Mouse (Mus musculus): Measurements from ENCODE around the gene Trub1.

Trub1 gene

GRCm38 (mm10) chr19:57452492-57453217, at the start of gene Trub1:
Gene Trub1 (plus strand): TSS chr19:57452912.
- DNase-seq = peak; percentile 88

GRCm38 (mm10) chr19:57403700-57404501, 48.8 kb upstream of the Trub1 start:
- DNase-seq = peak; percentile 82 to 92

GRCm38 (mm10) chr19:57404502-57404848, 48.2 kb upstream of the Trub1 start:
- no peak for DNase-seq

GRCm38 (mm10) chr19:57407947-57408346, 44.8 kb upstream of the Trub1 start:
- DNase-seq = no peak

GRCm38 (mm10) chr19:57411375-57412196, 41.1 kb upstream of the Trub1 start:
- peak; percentile 87 for DNase-seq

GRCm38 (mm10) chr19:57413170-57413569, 39.5 kb upstream of the Trub1 start:
- no peak for DNase-seq

GRCm38 (mm10) chr19:57413918-57414317, 38.8 kb upstream of the Trub1 start:
- peak in 1 of 2 experiments; percentile 39 for DNase-seq

GRCm38 (mm10) chr19:57415031-57415807, 37.5 kb upstream of the Trub1 start:
- no peak for DNase-seq

- DNase-seq = no peak
Measured at GRCm38 (mm10) chr19:57417800-57418580, 34.7 kb upstream of the Trub1 start.

GRCm38 (mm10) chr19:57423402-57423801, 29.3 kb upstream of the Trub1 start:
- no peak for DNase-seq

- DNase-seq = no peak
Measured at GRCm38 (mm10) chr19:57425296-57425695, 27.4 kb upstream of the Trub1 start.

GRCm38 (mm10) chr19:57426841-57427240, 25.9 kb upstream of the Trub1 start:
- DNase-seq = no peak

GRCm38 (mm10) chr19:57427756-57428438, 24.8 kb upstream of the Trub1 start:
- no peak for DNase-seq

- DNase-seq = no peak
Measured at GRCm38 (mm10) chr19:57428641-57429040, 24.1 kb upstream of the Trub1 start.

GRCm38 (mm10) chr19:57429926-57430325, 22.8 kb upstream of the Trub1 start:
- no peak for DNase-seq

- no peak for DNase-seq
Measured at GRCm38 (mm10) chr19:57431476-57431875, 21.2 kb upstream of the Trub1 start.

- DNase-seq = no peak
Measured at GRCm38 (mm10) chr19:57434024-57434423, 18.7 kb upstream of the Trub1 start.

GRCm38 (mm10) chr19:57436586-57437021, 16.1 kb upstream of the Trub1 start:
- DNase-seq = peak; percentile 36 to 43

GRCm38 (mm10) chr19:57437042-57437441, 15.7 kb upstream of the Trub1 start:
- DNase-seq = no peak

- no peak for DNase-seq
Measured at GRCm38 (mm10) chr19:57439296-57439695, 13.4 kb upstream of the Trub1 start.

- no peak for DNase-seq
Measured at GRCm38 (mm10) chr19:57441501-57441900, 11.2 kb upstream of the Trub1 start.
